Mouse (Mus musculus): ENCODE measurements around the gene Ces1d.

GRCm38 (mm10) chr8:93180581-93181129 lies 17.0 kb downstream of the Ces1d start:
- TF ChIP-seq POLR2A (IDR thresholded peaks at IDR 0.05; ENCODE audit: insufficient read depth, low read length) = no peak
- TF ChIP-seq CTCF (IDR thresholded peaks at IDR 0.05; ENCODE audit: low read depth, low read length) = no peak
- no peak for TF ChIP-seq EP300 (IDR thresholded peaks at IDR 0.05; ENCODE audit: insufficient read depth, low read depth, low read length)

Measured in ES-Bruce4 (cell line).